Mouse (Mus musculus): ENCODE measurements around the gene 1700019N19Rik. TPM values are rescaled to one million over a fixed set of nuclear protein-coding genes. Genes with fewer than 3 reads are reported as not detected.

The 1700019N19Rik gene
- polyA plus RNA-seq, 1 experiment from 2014 or later: not detected

- Histone ChIP-seq H3K4me3 (replicated peaks) (no peak overlapping the region), H3K4me2 (no peak overlapping the region), H3K27ac (no peak overlapping the region), H3K36me3 (no peaks in the 10 kb centered on the region), H3K27me3 (0 out of 2 replicates have a peak, but pooled peaks cover 2% of the 10 kb centered on the region), H3K9me3 (no peaks in the 10 kb centered on the region), H3K9ac (replicated peaks) (no peak overlapping the region), H3K4me1 (replicated peaks) (peaks cover 3% of the 10 kb centered on the region)
- ATAC-seq (ENCODE audit: insufficient number of reproducible peaks, insufficient read depth, low FRiP score, low TSS enrichment, low read depth): no peak
- WGBS: 52% methylated on average over 7 of the region's 7 CpGs
Observed at GRCm38 (mm10) chr19:58827656-58828055, 33.4 kb upstream of the 1700019N19Rik start.

DNA sequence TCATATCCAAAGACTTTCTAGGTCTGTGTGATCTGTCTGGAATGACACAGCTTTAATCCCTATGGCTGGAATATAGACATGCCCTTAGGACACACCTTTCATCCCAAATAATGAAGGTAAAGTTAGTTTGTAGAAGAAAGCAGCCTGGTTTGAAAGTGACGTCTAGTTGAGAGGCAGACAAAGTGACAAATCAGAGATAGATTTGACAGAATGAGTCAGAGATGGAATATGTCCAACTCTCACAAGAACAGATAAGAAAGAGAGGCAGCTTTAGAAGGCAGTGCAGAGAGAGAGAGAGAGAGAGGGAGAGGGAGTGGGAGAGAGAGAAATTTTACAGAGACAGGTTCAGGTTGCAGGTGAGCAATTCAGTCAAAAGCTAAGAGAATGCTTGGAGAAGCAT, 30.1 kb upstream of the 1700019N19Rik start:
- Histone ChIP-seq H3K4me2 (no peak overlapping the region), H3K27me3 (0 out of 2 replicates have a peak, but pooled peaks cover 2% of the 10 kb centered on the region), H3K36me3 (no peaks in the 10 kb centered on the region), H3K4me3 (replicated peaks) (no peak overlapping the region), H3K9me3 (no peaks in the 10 kb centered on the region), H3K9ac (replicated peaks) (no peak overlapping the region), H3K27ac (no peak overlapping the region), H3K4me1 (replicated peaks) (peaks cover 9% of the 10 kb centered on the region)
- no peak for ATAC-seq (ENCODE audit: insufficient number of reproducible peaks, insufficient read depth, low FRiP score, low TSS enrichment, low read depth)
- WGBS: 77% methylated on average over 1 of the region's 1 CpGs

GRCm38 (mm10) chr19:58823301-58823700, 29.0 kb upstream of the 1700019N19Rik start:
- no peak overlapping the region for H3K27ac ChIP-seq
- H3K9me3 ChIP-seq: no peaks in the 10 kb centered on the region
- no peaks in the 10 kb centered on the region for H3K36me3 ChIP-seq
- 89% methylated on average over 3 of the region's 3 CpGs for WGBS
- no peak overlapping the region for H3K4me2 ChIP-seq
- ATAC-seq (ENCODE audit: insufficient number of reproducible peaks, insufficient read depth, low FRiP score, low TSS enrichment, low read depth): no peak
- H3K9ac ChIP-seq (replicated peaks): no peak overlapping the region
- no peak overlapping the region for H3K4me3 ChIP-seq (replicated peaks)
- peaks cover 9% of the 10 kb centered on the region for H3K4me1 ChIP-seq (replicated peaks)
- 0 out of 2 replicates have a peak, but pooled peaks cover 2% of the 10 kb centered on the region for H3K27me3 ChIP-seq

DNA sequence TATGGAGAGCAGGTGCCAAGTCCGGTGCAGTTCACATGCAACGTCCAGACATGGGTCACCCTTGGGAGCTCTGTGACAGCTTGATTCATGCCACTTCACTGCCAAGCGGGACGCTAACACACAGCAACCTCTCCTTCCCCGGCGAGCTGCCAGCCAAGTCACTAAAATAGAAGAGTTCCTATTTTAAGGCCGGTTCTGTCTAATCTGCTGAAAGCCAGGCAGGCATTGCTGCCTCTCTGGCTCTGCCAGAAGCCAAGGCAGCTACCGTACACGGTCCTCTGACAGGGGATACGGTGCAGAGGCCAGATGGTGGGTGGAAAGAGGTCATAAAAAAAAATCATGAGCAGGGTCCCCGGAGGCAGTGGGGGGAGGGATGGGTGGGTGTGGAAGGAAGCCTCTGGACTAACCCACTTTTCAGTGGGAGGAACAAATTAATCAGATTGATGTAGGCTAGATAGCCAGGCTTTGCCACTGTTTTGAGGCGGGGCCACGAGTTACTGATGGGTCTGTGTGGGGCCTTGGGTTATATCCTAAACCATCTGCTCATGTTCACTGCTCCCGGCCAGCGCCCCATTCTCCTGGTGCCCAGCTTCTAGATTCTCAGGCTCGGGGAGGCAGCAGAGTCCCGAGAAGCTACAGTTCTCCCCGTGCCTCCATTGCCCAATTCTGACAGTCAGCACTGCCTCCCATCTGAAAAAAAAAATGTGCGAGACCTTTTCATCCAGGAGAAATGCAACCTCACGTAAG, 28.4 kb upstream of the 1700019N19Rik start:
- H3K9ac ChIP-seq (replicated peaks): no peak overlapping the region
- WGBS: 66% methylated on average over 20 of the region's 20 CpGs
- H3K4me3 ChIP-seq (replicated peaks): no peak overlapping the region
- ATAC-seq (ENCODE audit: insufficient number of reproducible peaks, insufficient read depth, low FRiP score, low TSS enrichment, low read depth): no peak
- H3K4me2 ChIP-seq: no peak overlapping the region
- 0 out of 2 replicates have a peak, but pooled peaks cover 2% of the 10 kb centered on the region for H3K27me3 ChIP-seq
- no peaks in the 10 kb centered on the region for H3K9me3 ChIP-seq
- no peak overlapping the region for H3K27ac ChIP-seq
- peaks cover 9% of the 10 kb centered on the region for H3K4me1 ChIP-seq (replicated peaks)
- H3K36me3 ChIP-seq: no peaks in the 10 kb centered on the region

DNA sequence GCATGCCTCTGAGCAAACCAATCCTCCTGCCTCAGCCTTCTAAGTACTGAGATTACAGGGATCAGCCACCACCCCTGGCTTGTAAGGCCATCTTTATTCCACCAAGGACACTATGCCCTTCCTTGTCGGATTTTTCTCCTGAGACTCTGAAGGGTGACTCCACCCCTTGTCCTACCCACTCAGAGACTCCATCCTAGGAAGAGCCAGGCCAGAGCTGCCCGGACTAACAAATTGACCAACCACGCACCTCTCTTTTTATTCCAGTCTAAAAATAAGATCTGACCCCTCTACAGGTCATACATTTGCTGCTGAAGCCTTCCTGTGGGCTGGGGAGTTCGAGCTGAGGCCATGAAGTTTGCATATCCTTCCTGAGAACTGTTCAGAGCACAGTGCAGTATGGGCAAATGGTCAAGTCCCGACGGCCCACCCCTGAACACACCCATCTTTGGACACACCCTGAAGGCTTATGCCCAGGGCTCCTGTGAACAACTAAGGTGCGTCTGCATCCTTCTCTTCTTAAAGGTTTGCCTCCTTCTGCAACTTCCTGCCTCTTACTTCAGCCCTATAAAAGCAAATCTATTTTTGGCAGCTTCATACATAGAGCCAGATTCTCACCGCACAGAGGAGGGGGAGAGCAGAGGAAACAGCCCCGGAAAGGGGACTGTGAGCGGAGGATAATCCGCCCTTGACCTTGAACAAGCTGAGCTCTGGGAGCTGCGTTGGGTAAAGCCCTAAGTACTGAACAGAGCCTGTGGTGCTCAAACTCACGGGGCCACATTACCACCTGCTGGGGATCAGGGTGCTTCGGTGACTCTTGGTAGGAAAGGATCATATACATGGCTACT, 24.5 kb upstream of the 1700019N19Rik start:
- WGBS: 82% methylated on average over 14 of the region's 14 CpGs
- H3K36me3 ChIP-seq: no peaks in the 10 kb centered on the region
- no peak for ATAC-seq (ENCODE audit: insufficient number of reproducible peaks, insufficient read depth, low FRiP score, low TSS enrichment, low read depth)

GRCm38 (mm10) chr19:58817398-58817797, 23.1 kb upstream of the 1700019N19Rik start:
- Histone ChIP-seq H3K36me3 (no peaks in the 10 kb centered on the region), H3K27ac (no peak overlapping the region), H3K4me2 (no peak overlapping the region), H3K9ac (replicated peaks) (no peak overlapping the region), H3K4me3 (replicated peaks) (no peak overlapping the region), H3K27me3 (no peaks in the 10 kb centered on the region), H3K9me3 (no peaks in the 10 kb centered on the region), H3K4me1 (replicated peaks) (peaks cover 24% of the 10 kb centered on the region)
- no peak for ATAC-seq (ENCODE audit: insufficient number of reproducible peaks, insufficient read depth, low FRiP score, low TSS enrichment, low read depth)
- WGBS: 88% methylated on average over 11 of the region's 11 CpGs

More for the DNA sequence above, 24.5 kb upstream of the 1700019N19Rik start:
- Histone ChIP-seq H3K9me3 (no peaks in the 10 kb centered on the region), H3K4me1 (replicated peaks) (peaks cover 29% of the 10 kb centered on the region), H3K4me2 (no peak overlapping the region), H3K27me3 (no peaks in the 10 kb centered on the region), H3K27ac (no peak overlapping the region), H3K9ac (replicated peaks) (no peak overlapping the region), H3K4me3 (replicated peaks) (no peak overlapping the region)

- WGBS: 60% methylated on average over 17 of the region's 17 CpGs
- no peak overlapping the region for H3K4me2 ChIP-seq
- no peaks in the 10 kb centered on the region for H3K27me3 ChIP-seq
- no peaks in the 10 kb centered on the region for H3K9me3 ChIP-seq
- no peak overlapping the region for H3K4me3 ChIP-seq (replicated peaks)
- no peak overlapping the region for H3K27ac ChIP-seq
- peaks cover 20% of the 10 kb centered on the region for H3K4me1 ChIP-seq (replicated peaks)
- no peak for ATAC-seq (ENCODE audit: insufficient number of reproducible peaks, insufficient read depth, low FRiP score, low TSS enrichment, low read depth)
- no peaks in the 10 kb centered on the region for H3K36me3 ChIP-seq
- no peak overlapping the region for H3K9ac ChIP-seq (replicated peaks)
Observed at GRCm38 (mm10) chr19:58816453-58817041, 22.3 kb upstream of the 1700019N19Rik start.

- 82% methylated on average over 13 of the region's 13 CpGs for WGBS
- Histone ChIP-seq H3K9me3 (no peaks in the 10 kb centered on the region), H3K27me3 (no peaks in the 10 kb centered on the region), H3K27ac (no peak overlapping the region), H3K4me3 (replicated peaks) (no peak overlapping the region), H3K9ac (replicated peaks) (no peak overlapping the region), H3K4me2 (no peak overlapping the region), H3K36me3 (no peaks in the 10 kb centered on the region), H3K4me1 (replicated peaks) (peaks cover 20% of the 10 kb centered on the region)
- no peak for ATAC-seq (ENCODE audit: insufficient number of reproducible peaks, insufficient read depth, low FRiP score, low TSS enrichment, low read depth)
Observed at GRCm38 (mm10) chr19:58815179-58815922, 21.1 kb upstream of the 1700019N19Rik start.

GRCm38 (mm10) chr19:58810536-58810935, 16.3 kb upstream of the 1700019N19Rik start:
- Histone ChIP-seq H3K27me3 (no peaks in the 10 kb centered on the region), H3K4me3 (replicated peaks) (no peak overlapping the region), H3K9me3 (no peaks in the 10 kb centered on the region), H3K4me2 (no peak overlapping the region), H3K36me3 (no peaks in the 10 kb centered on the region), H3K4me1 (replicated peaks) (peaks cover 7% of the 10 kb centered on the region), H3K27ac (no peak overlapping the region), H3K9ac (replicated peaks) (no peak overlapping the region)
- 80% methylated on average over 5 of the region's 5 CpGs for WGBS
- no peak for ATAC-seq (ENCODE audit: insufficient number of reproducible peaks, insufficient read depth, low FRiP score, low TSS enrichment, low read depth)

GRCm38 (mm10) chr19:58808864-58809263, 14.6 kb upstream of the 1700019N19Rik start:
- H3K4me3 ChIP-seq (replicated peaks): no peak overlapping the region
- 75% methylated on average over 6 of the region's 6 CpGs for WGBS
- H3K4me2 ChIP-seq: no peak overlapping the region
- no peaks in the 10 kb centered on the region for H3K4me1 ChIP-seq (replicated peaks)
- H3K36me3 ChIP-seq: no peaks in the 10 kb centered on the region
- H3K27ac ChIP-seq: no peak overlapping the region
- H3K9ac ChIP-seq (replicated peaks): no peak overlapping the region
- ATAC-seq (ENCODE audit: insufficient number of reproducible peaks, insufficient read depth, low FRiP score, low TSS enrichment, low read depth): no peak
- H3K27me3 ChIP-seq: no peaks in the 10 kb centered on the region
- H3K9me3 ChIP-seq: no peaks in the 10 kb centered on the region

Data from limb, embryonic 12.5 days (tissue).